Mouse (Mus musculus) olfactory bulb, adult 2 months (tissue): ENCODE results near the gene Olfr1359. TPM values are rescaled to one million over a fixed set of nuclear protein-coding genes. Genes with fewer than 3 reads are reported as not detected.
"Not testable (repeated sequence)": the region's sequence is repeated elsewhere in the genome, so short reads cannot be mapped to it uniquely, and the experiment has no call there.

Experiments used
- H3K27ac ChIP-seq: fragments of 200-500 bp; 2 replicates; pipeline ENCODE4 v1.5.1; 2012; ENCODE audit warnings: low read depth, low read length; ENCODE audit not compliant: insufficient read depth
- H3K4me1 ChIP-seq: fragments of 200-500 bp; 2 replicates; pipeline ENCODE4 v1.6.1; 2012; ENCODE audit warnings: low read length; ENCODE audit not compliant: control insufficient read depth, insufficient read depth
- H3K4me3 ChIP-seq: fragments of 200-500 bp; 2 replicates; pipeline ENCODE4 v1.5.1; 2012; ENCODE audit warnings: mild to moderate bottlenecking, low read depth, low read length, moderate library complexity; ENCODE audit not compliant: insufficient read depth
- CTCF ChIP-seq: fragments of 200-500 bp; IDR thresholded peaks from 2 replicates; pipeline ENCODE4 v1.5.1; 2012; ENCODE audit warnings: low read depth, mild to moderate bottlenecking, low read length, moderate library complexity; ENCODE audit not compliant: insufficient read depth
- POLR2A ChIP-seq: fragments of 200-500 bp; IDR thresholded peaks from 2 replicates; pipeline ENCODE4 v1.6.1; 2012; ENCODE audit warnings: mild to moderate bottlenecking, low read depth, low read length, moderate library complexity; ENCODE audit not compliant: insufficient read depth
- WGBS: fragments of 180-500 bp; shearing (Covaris S2); methylation state at CpG from one replicate; pipeline ENCODE4 v1.1.7; 2018; 5-methylcytosine and 5-hydroxymethylcytosine counted together
- polyA plus RNA-seq: library from polyadenylated mRNA; stranded (reverse); fragments of >200 nt; gene quantifications from 2 replicates; pipeline ENCODE4 v1.2.4, GENCODE M21; 2012; ENCODE audit warnings: low replicate concordance; ENCODE audit not compliant: missing spikeins, insufficient read depth, insufficient read length

Gene Olfr1359
- polyA plus RNA-seq, 1 experiment = not detected

GRCm38 (mm10) chr13:21749387-21750158, 51.7 kb downstream of the Olfr1359 start:
- 6% methylated on average over 5 of the region's 5 CpGs for WGBS
- Histone ChIP-seq H3K27ac (no peak overlapping the region), H3K4me1 (peaks cover 5% of the 10 kb centered on the region; the same call in 1 of the 2 replicates), H3K4me3 (peak overlapping the region; percentile 56)
- TF ChIP-seq CTCF (no peak), POLR2A (no peak)

GRCm38 (mm10) chr13:21750159-21751017, 52.5 kb downstream of the Olfr1359 start, which contains the start of gene Hist1h4k:
Gene Hist1h4k (minus strand): TSS chr13:21750505.
- H3K4me3 ChIP-seq = peak within 1 kb of the TSS; percentile 56
- peak; percentile 81 for TF ChIP-seq POLR2A
- not testable (repeated sequence) for H3K27ac ChIP-seq, H3K4me1 ChIP-seq
- under 1% methylated on average over 49 of the region's 56 CpGs for WGBS

- Histone ChIP-seq H3K4me3 (no peak overlapping the region), H3K27ac (no peak overlapping the region), H3K4me1 (peaks cover 5% of the 10 kb centered on the region; the same call in 1 of the 2 replicates)
- no peak for TF ChIP-seq POLR2A
- no peak for TF ChIP-seq CTCF
These were observed 53.5 kb downstream of the Olfr1359 start for GRCm38 (mm10) chr13:21751417-21751816.

DNA sequence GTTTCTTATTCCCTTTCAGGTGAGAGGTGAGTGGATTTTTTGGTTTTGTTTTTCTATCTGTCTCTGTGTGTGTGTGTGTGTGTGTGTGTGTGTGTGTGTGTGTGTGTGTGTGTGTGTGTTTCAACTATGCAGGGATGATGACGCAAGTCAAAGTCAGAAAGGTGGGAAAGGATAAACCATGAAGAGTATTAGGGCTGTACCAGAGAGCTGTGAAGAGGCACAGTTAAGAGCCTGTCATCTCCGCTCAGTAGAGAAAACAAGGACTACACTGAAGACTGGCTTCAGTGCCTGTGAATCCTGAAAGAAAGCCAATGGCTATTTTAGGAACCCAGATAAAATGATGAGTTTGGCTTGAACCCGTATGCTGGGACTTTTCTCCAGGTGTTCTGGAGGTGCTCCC, 53.9 kb downstream of the Olfr1359 start:
- H3K4me1 ChIP-seq = peaks cover 5% of the 10 kb centered on the region; the same call in 1 of the 2 replicates
- WGBS = 67% methylated on average over 3 of the region's 3 CpGs
- H3K4me3 ChIP-seq = no peak overlapping the region
- H3K27ac ChIP-seq = no peak overlapping the region
- TF ChIP-seq POLR2A (no peak), CTCF (no peak)

DNA sequence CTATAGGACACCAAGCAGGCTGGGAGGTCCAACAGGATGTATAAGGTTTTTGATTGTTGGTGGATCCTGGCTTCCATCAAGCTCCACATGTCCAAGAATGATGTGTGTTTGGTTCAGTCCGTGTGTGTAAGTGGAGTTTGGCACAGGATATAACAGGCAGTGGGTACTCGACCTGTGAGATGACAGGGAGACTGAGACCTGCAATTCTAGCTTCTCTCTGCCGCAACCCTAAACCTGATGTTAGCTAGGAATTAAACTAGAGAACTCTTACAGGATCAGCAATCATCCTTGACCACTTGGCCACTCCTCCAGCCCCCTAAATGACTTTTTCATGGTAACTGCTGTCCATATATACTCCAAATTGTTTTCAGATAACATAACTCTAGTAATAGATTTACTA, 54.4 kb downstream of the Olfr1359 start:
- H3K27ac ChIP-seq = 0 out of 2 replicates have a peak overlapping the region, but pooled peaks have one; percentile 37
- no peak for TF ChIP-seq CTCF
- TF ChIP-seq POLR2A = no peak
- WGBS = 45% methylated on average over 3 of the region's 3 CpGs
- no peak overlapping the region for H3K4me3 ChIP-seq
- H3K4me1 ChIP-seq = peaks cover 4% of the 10 kb centered on the region; the same call in 1 of the 2 replicates

DNA sequence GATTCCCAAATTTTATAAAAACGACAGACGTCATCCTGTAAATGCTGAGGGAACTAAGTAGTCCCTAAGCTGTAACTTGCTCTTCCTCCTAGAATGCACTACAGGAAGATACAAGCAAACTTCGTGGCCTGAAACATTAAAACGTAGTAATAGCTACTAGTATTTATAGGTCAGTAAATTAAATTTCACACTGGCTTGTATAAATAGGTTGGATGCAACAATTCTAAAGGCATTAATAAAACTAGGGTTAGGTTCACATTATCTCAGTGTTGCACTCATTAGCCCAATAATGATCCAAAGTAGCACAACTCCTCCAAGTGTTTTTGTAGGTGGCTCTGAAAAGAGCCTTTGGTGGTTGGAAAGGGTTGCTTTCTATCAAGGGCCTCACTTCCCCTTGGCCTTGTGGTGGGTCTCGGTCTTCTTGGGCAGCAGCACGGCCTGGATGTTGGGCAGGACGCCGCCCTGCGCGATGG, 55.2 kb downstream of the Olfr1359 start:
- Histone ChIP-seq H3K4me1 (peaks cover 2% of the 10 kb centered on the region; the same call in 1 of the 2 replicates), H3K27ac (peak overlapping the region; percentile 93), H3K4me3 (peak overlapping the region; percentile 64)
- WGBS = 5% methylated on average over 10 of the region's 10 CpGs
- TF ChIP-seq POLR2A = no peak
- no peak for TF ChIP-seq CTCF

GRCm38 (mm10) chr13:21753524-21754285, 55.8 kb downstream of the Olfr1359 start, which contains the start of the genes Hist1h2ak and Hist1h2bn:
Gene Hist1h2ak (minus strand): TSS chr13:21753827.
Gene Hist1h2bn (plus strand): TSS chr13:21754123.
- H3K27ac ChIP-seq = peak within 1 kb of the TSS; percentile 93
- WGBS = under 1% methylated on average over 46 of the region's 50 CpGs
- peak within 1 kb of the TSS; percentile 71 for H3K4me3 ChIP-seq
- TF ChIP-seq POLR2A = peak; percentile 49
- H3K4me1 ChIP-seq = not testable (repeated sequence)

DNA sequence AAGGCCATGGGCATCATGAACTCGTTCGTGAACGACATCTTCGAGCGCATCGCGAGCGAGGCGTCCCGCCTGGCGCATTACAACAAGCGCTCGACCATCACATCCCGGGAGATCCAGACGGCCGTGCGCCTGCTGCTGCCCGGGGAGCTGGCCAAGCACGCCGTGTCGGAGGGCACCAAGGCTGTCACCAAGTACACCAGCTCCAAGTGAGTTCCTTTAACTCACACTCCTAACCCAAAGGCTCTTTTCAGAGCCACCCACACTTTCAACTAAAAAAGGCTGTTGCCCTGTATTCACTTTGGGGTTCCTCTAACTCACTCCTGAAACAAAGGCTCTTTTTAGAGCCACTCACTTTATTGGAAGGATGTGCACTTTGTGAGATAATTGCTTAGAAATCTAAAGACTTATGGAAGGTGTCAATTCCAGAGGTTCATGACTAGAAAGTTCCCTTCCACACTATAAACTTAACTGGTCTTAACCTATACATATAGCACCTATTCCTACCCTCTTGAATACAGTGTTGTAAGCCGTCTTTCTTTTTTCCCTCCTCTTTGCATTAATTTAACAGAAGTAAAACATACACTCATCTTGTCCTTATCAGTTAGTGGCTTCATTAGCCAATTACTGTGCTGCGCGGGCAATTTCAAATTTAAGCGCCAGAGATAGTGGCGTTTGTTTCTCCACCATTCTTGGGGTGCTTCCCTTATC, 56.5 kb downstream of the Olfr1359 start:
- H3K4me3 ChIP-seq = peak overlapping the region; percentile 71
- H3K4me1 ChIP-seq, H3K27ac ChIP-seq: not testable (repeated sequence)
- WGBS = under 1% methylated on average over 23 of the region's 26 CpGs
